Mouse (Mus musculus): ENCODE data around the gene Pm20d1.

GRCm38 (mm10) chr1:131820887-131821328, 23.7 kb downstream of the Pm20d1 start:
- TF ChIP-seq CTCF (IDR thresholded peaks at IDR 0.05; ENCODE audit: low read depth) = no peak
- TF ChIP-seq EP300 (IDR thresholded peaks at IDR 0.05; ENCODE audit: low read depth) = no peak

All from heart, postnatal 0 days (tissue).